Mouse (Mus musculus): ENCODE data around the gene Nubpl. TPM values are rescaled to one million over a fixed set of nuclear protein-coding genes. Genes with fewer than 3 reads are reported as not detected.
"Not testable (repeated sequence)": the region's sequence is repeated elsewhere in the genome, so short reads cannot be mapped to it uniquely, and the experiment has no call there.

The Nubpl gene
- polyA plus RNA-seq, 1 experiment from 2014 or later: 7.3 TPM

DNA sequence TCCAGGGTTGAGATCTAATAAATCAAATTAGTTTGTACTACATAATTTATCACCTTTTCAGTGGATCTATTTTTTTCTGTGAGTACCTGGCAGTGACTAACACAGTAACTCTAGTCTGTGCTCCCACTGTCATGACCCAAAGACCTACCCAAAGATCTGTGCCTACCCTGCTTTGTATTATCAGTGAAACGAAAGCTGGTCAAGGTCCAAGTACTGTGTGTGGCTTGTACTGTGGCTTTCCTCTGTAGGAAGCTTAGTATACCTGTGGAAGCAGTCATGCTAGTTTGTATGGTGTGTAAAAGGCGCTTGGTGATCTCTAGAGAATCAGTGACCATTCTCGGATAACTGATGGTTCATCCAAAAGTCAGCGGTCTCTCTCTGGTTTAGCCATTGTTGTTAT, 57.4 kb downstream of the Nubpl start:
- H3K4me3 ChIP-seq (replicated peaks): no peak overlapping the region
- no peaks in the 10 kb centered on the region for H3K9me3 ChIP-seq (replicated peaks)
- no peaks in the 10 kb centered on the region for H3K27me3 ChIP-seq (replicated peaks)
- H3K9ac ChIP-seq (replicated peaks): no peak overlapping the region
- H3K27ac ChIP-seq (replicated peaks): no peak overlapping the region
- no peak for ATAC-seq (ENCODE audit: low FRiP score)
- no peaks in the 10 kb centered on the region for H3K36me3 ChIP-seq
- H3K4me2 ChIP-seq: no peak overlapping the region
- 91% methylated on average over 4 of the region's 4 CpGs for WGBS
- H3K4me1 ChIP-seq: no peaks in the 10 kb centered on the region

DNA sequence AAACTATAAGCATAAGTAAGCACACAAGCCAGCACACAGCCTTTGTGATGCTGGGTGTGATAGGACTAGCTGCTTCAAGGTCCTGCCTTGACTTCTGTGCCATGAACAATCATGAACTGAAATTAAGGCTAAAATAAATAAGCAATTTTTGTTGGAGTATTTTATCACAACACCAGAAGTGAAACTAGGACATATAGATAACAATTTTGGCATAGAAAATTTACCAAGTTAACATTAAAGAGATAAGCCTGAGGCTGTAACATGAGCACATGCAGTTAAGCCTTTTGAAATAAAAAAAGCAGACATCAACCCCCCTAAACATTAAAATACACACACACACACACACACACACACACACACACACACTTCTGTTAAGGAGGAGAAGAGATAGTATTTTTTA, 66.9 kb downstream of the Nubpl start:
- no peak overlapping the region for H3K4me3 ChIP-seq (replicated peaks)
- H3K4me2 ChIP-seq: no peak overlapping the region
- 0 out of 2 replicates have a peak, but pooled peaks cover 3% of the 10 kb centered on the region for H3K9me3 ChIP-seq (replicated peaks)
- ATAC-seq (ENCODE audit: low FRiP score): no peak
- H3K36me3 ChIP-seq: no peaks in the 10 kb centered on the region
- H3K27me3 ChIP-seq (replicated peaks): no peaks in the 10 kb centered on the region
- H3K27ac ChIP-seq (replicated peaks): no peak overlapping the region
- H3K4me1 ChIP-seq: no peaks in the 10 kb centered on the region
- no peak overlapping the region for H3K9ac ChIP-seq (replicated peaks)

GRCm38 (mm10) chr12:52186205-52186793, 88.8 kb downstream of the Nubpl start:
- Histone ChIP-seq H3K9me3 (replicated peaks) (no peaks in the 10 kb centered on the region), H3K27me3 (replicated peaks) (no peaks in the 10 kb centered on the region), H3K4me2 (no peak overlapping the region), H3K9ac (replicated peaks) (no peak overlapping the region), H3K4me1 (peaks cover 11% of the 10 kb centered on the region), H3K27ac (replicated peaks) (peak overlapping the region; percentile 56), H3K4me3 (replicated peaks) (no peak overlapping the region), H3K36me3 (no peaks in the 10 kb centered on the region)
- 51% methylated on average over 1 of the region's 1 CpGs for WGBS
- ATAC-seq (ENCODE audit: low FRiP score): no peak

DNA sequence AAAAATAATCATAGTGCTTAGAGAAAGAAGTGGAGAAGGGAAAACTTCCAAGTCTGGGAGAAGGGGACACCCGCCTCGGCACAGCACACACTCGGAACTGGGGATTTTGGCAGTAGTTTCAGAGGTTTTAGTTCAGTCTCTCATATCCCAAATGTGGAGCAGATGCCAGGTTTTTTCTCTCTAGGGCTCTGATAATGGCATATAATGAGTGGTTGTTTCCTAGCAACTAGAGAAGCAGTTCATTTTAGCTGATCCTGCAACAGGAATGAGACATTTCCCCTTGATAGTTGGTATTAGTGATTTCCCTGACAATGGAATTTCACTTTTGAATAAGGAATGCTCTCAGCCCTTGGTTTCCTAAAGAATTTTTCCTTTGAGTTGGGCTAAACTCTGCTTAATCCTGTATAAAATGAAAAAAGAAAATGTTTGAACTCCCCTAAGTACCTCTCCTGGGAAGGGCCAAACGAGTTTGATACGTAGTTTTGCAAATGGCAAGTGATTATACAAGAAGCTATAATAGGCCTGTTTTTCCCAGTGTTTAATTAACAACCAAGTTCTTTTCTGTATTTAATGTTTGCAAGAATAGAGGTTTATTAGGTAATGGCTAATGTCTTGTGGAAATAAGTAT, 89.5 kb downstream of the Nubpl start:
- Histone ChIP-seq H3K4me1 (peaks cover 11% of the 10 kb centered on the region), H3K9ac (replicated peaks) (no peak overlapping the region), H3K4me2 (no peak overlapping the region), H3K27me3 (replicated peaks) (no peaks in the 10 kb centered on the region), H3K36me3 (no peaks in the 10 kb centered on the region), H3K9me3 (replicated peaks) (no peaks in the 10 kb centered on the region), H3K4me3 (replicated peaks) (no peak overlapping the region), H3K27ac (replicated peaks) (peak overlapping the region; percentile 30; the same call in 1 of the 2 replicates)
- 32% methylated on average over 5 of the region's 5 CpGs for WGBS
- ATAC-seq (ENCODE audit: low FRiP score): peak; percentile 57

- no peak overlapping the region for H3K4me2 ChIP-seq
- ATAC-seq (ENCODE audit: low FRiP score): no peak
- H3K36me3 ChIP-seq: no peaks in the 10 kb centered on the region
- H3K4me3 ChIP-seq (replicated peaks): no peak overlapping the region
- no peak overlapping the region for H3K9ac ChIP-seq (replicated peaks)
- WGBS: 92% methylated on average over 4 of the region's 4 CpGs
- no peaks in the 10 kb centered on the region for H3K4me1 ChIP-seq
- H3K27ac ChIP-seq (replicated peaks): no peak overlapping the region
- no peaks in the 10 kb centered on the region for H3K27me3 ChIP-seq (replicated peaks)
- H3K9me3 ChIP-seq (replicated peaks): no peaks in the 10 kb centered on the region
These were observed 100.9 kb downstream of the Nubpl start for GRCm38 (mm10) chr12:52198471-52198870.

- 92% methylated on average over 3 of the region's 3 CpGs for WGBS
- no peak for ATAC-seq (ENCODE audit: low FRiP score)
- H3K27me3 ChIP-seq (replicated peaks): no peaks in the 10 kb centered on the region
- H3K4me3 ChIP-seq (replicated peaks): no peak overlapping the region
- no peaks in the 10 kb centered on the region for H3K9me3 ChIP-seq (replicated peaks)
- no peak overlapping the region for H3K4me2 ChIP-seq
- H3K36me3 ChIP-seq: no peaks in the 10 kb centered on the region
- H3K4me1 ChIP-seq: no peaks in the 10 kb centered on the region
- H3K27ac ChIP-seq (replicated peaks): no peak overlapping the region
- H3K9ac ChIP-seq (replicated peaks): no peak overlapping the region
These were observed 111.6 kb downstream of the Nubpl start for GRCm38 (mm10) chr12:52209121-52209610.

DNA sequence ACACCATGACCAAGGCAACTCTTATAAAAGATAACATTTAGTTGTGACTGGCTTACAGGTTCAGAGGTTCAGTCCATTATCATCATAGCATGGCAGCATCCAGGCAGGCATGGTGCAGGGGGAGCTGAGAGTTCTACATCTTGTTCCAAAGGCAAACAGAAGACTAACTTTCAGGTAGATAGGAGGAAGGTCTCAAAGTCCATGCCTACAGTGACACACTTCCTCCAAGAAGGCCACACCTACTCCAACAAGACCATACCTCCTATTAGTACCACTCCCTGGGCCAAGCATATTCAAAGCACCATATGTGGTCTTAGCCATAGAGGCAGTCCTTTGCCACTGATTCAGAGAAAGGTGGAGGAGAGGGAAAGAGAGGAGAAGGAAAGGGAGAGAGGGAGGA, 113.6 kb downstream of the Nubpl start:
- ATAC-seq (ENCODE audit: low FRiP score): no peak
- no peaks in the 10 kb centered on the region for H3K9me3 ChIP-seq (replicated peaks)

GRCm38 (mm10) chr12:52214837-52215236, 117.3 kb downstream of the Nubpl start:
- Histone ChIP-seq H3K9ac (replicated peaks) (no peak overlapping the region), H3K4me3 (replicated peaks) (no peak overlapping the region), H3K36me3 (no peaks in the 10 kb centered on the region), H3K27me3 (replicated peaks) (no peaks in the 10 kb centered on the region), H3K27ac (replicated peaks) (no peak overlapping the region), H3K4me2 (no peak overlapping the region), H3K4me1 (no peaks in the 10 kb centered on the region), H3K9me3 (replicated peaks) (no peaks in the 10 kb centered on the region)
- 90% methylated on average over 2 of the region's 2 CpGs for WGBS
- no peak for ATAC-seq (ENCODE audit: low FRiP score)

More for the DNA sequence above, 113.6 kb downstream of the Nubpl start:
- Histone ChIP-seq H3K4me1 (no peaks in the 10 kb centered on the region), H3K36me3 (no peaks in the 10 kb centered on the region), H3K9ac (replicated peaks) (no peak overlapping the region), H3K4me2 (no peak overlapping the region), H3K27me3 (replicated peaks) (no peaks in the 10 kb centered on the region), H3K4me3 (replicated peaks) (no peak overlapping the region), H3K27ac (replicated peaks) (no peak overlapping the region)

- H3K4me2 ChIP-seq: no peak overlapping the region
- no peak overlapping the region for H3K9ac ChIP-seq (replicated peaks)
- H3K4me1 ChIP-seq: no peaks in the 10 kb centered on the region
- H3K36me3 ChIP-seq: no peaks in the 10 kb centered on the region
- no peaks in the 10 kb centered on the region for H3K27me3 ChIP-seq (replicated peaks)
- H3K4me3 ChIP-seq (replicated peaks): no peak overlapping the region
- no peak for ATAC-seq (ENCODE audit: low FRiP score)
- H3K27ac ChIP-seq (replicated peaks): no peak overlapping the region
- H3K9me3 ChIP-seq (replicated peaks): no peaks in the 10 kb centered on the region
- 93% methylated on average over 4 of the region's 4 CpGs for WGBS
These were observed 127.4 kb downstream of the Nubpl start for GRCm38 (mm10) chr12:52224954-52225353.

- Histone ChIP-seq H3K9ac (replicated peaks) (no peak overlapping the region), H3K4me2 (no peak overlapping the region), H3K9me3 (replicated peaks) (no peaks in the 10 kb centered on the region), H3K27me3 (replicated peaks) (no peaks in the 10 kb centered on the region), H3K4me1 (no peaks in the 10 kb centered on the region), H3K4me3 (replicated peaks) (no peak overlapping the region), H3K27ac (replicated peaks) (no peak overlapping the region), H3K36me3 (no peaks in the 10 kb centered on the region)
- 92% methylated on average over 3 of the region's 3 CpGs for WGBS
- no peak for ATAC-seq (ENCODE audit: low FRiP score)
These were observed 131.2 kb downstream of the Nubpl start for GRCm38 (mm10) chr12:52228746-52229145.

DNA sequence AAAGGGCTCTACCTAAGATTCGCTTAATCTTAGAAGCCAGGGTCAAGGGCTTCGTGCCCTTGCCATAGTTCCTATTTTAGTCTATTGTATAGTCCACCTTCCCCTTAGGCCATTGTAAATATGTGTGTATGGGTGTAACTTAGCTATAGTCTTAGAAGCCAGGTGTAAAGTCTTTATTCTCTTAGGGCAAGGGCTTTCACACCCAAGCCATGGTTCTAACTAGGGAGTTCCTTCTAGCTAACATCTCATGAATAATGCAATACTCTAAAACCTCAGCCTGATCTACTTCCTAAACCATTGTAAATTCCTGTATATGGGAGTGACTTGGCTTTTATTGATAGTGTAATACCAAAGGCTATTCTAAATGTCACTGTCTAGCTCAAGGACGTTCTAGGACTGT, 134.4 kb downstream of the Nubpl start:
- not testable (repeated sequence) for H3K9ac ChIP-seq (replicated peaks); ATAC-seq (ENCODE audit: low FRiP score); H3K4me3 ChIP-seq (replicated peaks); H3K27me3 ChIP-seq (replicated peaks); H3K4me1 ChIP-seq; H3K4me2 ChIP-seq; H3K36me3 ChIP-seq; H3K27ac ChIP-seq (replicated peaks); H3K9me3 ChIP-seq (replicated peaks)
- WGBS: 95% methylated on average over 3 of the region's 3 CpGs

GRCm38 (mm10) chr12:52242712-52243111, 145.2 kb downstream of the Nubpl start:
- Histone ChIP-seq H3K4me1 (no peaks in the 10 kb centered on the region), H3K27ac (replicated peaks) (no peak overlapping the region), H3K4me2 (no peak overlapping the region), H3K36me3 (no peaks in the 10 kb centered on the region), H3K27me3 (replicated peaks) (no peaks in the 10 kb centered on the region), H3K9me3 (replicated peaks) (no peaks in the 10 kb centered on the region), H3K4me3 (replicated peaks) (no peak overlapping the region), H3K9ac (replicated peaks) (no peak overlapping the region)
- WGBS: 73% methylated on average over 2 of the region's 2 CpGs
- no peak for ATAC-seq (ENCODE audit: low FRiP score)

Measured in neural tube, embryonic 15.5 days (tissue).